Mouse (Mus musculus) adrenal gland, adult 8-10 months (tissue): Measurements from ENCODE around the gene BC035044. TPM values are rescaled to one million over a fixed set of nuclear protein-coding genes. Genes with fewer than 3 reads are reported as not detected.
"Not testable (repeated sequence)": the region's sequence is repeated elsewhere in the genome, so short reads cannot be mapped to it uniquely, and the experiment has no call there.

ENCODE experiments used
- DNase-seq: peaks from one replicate; pipeline ENCODE4 v3.0.0; 2022
- total RNA-seq, 4 experiments: library from RNA; stranded (reverse); gene quantifications; 2 replicates each; pipeline ENCODE4 v1.2.4; 2022

Gene BC035044
- 1 to 10 TPM in 1 of 4 experiments, under 1 TPM in 2, not detected in 1; 0.35 to 1.0 (median 0.59) TPM for total RNA-seq

DNA sequence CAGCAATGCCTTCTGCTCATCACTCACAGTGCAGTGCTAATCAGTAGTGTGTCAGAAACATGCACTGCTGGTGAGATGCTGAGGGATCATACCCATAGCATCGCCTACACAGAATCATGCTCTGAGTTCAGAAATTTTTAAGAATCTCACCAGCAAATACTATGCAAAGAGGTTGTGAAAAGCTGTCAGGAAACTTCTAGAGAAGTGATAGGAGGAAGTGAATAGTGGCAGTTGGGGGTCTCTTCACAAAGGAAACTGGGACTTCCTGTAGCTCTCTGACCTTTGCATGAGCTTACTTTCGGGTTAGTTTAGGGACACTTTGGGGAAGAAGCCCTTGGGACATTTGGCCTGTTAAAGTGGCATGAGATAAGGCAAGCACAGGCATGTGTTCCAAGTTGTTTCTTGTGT is at the start of gene BC035044:
Gene BC035044, minus strand, starts transcription at position 179 of the 408 bp plus-strand sequence.
- no peak for DNase-seq

GRCm38 (mm10) chr6:128935889-128936665 is 45.2 kb upstream of the BC035044 start:
- not testable (repeated sequence) for DNase-seq

DNA sequence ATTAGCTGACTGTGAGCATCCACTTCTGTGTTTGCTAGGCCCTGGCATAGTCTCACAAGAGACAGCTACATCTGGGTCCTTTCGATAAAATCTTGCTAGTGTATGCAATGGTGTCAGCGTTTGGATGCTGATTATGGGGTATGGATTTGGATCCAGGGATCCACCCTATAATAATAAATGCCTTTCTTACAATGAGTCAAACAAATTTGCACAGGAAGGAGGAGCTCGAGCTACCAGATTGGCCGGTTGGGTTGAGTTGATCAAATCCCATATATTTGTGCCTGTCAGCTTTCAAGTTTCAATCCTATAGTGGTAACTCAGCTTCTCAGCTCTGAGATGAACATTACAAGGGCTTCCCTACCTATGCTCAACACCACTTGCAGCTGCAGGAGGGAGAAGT is 43.2 kb upstream of the BC035044 start, which contains the start of gene Clec2g:
Gene Clec2g, plus strand, starts transcription at position 301 of the 400 bp plus-strand sequence.
- DNase-seq = not testable (repeated sequence)

DNA sequence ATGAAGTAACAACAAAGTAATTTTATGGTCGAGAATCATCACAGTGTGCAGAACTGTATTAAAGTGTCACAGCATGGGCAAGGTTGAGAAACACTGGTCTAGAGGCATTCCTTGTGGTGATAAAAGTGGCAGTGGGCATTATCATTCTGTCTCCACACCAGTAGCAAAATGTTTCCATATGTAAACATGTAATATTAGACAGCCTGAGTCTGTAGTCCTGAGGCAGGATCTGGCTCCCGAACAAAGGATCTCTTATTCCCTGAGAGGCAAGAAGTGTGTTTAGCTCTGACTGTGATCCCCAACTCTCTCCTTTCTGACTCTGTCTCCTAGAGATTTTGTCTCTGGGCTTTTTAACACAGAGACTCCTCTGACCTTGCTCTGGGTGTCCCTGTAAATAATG is 42.1 kb upstream of the BC035044 start:
- no peak for DNase-seq

GRCm38 (mm10) chr6:128917322-128917721 is 26.4 kb upstream of the BC035044 start:
- no peak for DNase-seq

GRCm38 (mm10) chr6:128913598-128914254 is 22.8 kb upstream of the BC035044 start:
- no peak for DNase-seq

DNA sequence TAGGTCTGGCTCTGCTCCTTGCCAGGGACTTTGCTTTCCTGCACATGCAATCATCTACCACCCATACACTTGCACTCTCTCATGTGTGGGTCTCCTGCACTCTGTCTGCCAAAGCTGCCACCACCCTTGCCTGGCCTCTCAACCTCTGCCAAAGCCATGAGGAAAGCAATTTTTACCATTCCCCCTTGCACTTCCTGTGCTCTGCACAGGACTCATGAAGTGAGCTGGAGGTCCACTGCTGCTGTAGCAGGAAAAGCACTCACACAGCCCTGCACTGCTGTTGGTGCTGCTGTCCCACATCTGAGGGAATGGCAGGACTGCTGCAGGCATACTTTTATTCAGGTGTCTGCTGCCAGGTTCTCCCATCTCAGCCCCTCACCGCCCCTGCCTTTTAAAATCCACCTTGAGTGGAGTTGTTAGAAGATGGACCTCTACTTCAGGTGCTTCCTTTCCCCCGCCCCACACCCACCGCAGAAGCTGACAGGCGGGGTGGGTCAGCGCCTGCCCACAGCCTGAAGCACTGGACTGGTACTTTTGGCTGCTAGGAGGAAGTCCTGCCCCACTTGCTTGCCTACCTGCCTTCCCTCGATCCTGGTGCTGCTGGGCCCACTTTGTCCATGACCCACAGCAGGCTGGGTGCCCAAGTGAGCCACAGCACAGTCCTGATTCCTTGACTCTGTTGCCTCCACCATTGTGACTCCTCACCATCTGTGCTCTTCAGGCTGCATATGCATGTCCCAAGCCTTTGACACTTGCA is 10.0 kb upstream of the BC035044 start:
- DNase-seq = not testable (repeated sequence)

DNA sequence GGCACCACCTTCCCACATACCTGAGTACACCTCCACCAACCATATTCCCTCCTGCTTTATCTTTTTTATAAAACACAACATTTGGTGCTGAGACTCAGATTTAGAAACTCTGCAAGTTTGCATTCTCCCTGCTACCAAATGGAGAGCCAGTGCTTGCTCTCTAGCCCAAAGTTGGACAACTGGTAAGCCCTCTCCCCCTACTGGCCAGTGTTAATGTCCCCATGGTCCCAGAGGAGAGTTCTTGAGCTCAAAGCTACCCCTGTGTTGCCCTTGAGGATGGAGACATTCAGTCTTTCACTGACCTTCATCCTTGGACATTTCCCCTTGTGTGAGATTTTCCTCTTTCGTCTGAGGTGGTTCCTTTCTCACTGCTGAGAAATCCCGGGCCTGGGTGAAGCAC is 9.1 kb upstream of the BC035044 start:
- DNase-seq = no peak

DNA sequence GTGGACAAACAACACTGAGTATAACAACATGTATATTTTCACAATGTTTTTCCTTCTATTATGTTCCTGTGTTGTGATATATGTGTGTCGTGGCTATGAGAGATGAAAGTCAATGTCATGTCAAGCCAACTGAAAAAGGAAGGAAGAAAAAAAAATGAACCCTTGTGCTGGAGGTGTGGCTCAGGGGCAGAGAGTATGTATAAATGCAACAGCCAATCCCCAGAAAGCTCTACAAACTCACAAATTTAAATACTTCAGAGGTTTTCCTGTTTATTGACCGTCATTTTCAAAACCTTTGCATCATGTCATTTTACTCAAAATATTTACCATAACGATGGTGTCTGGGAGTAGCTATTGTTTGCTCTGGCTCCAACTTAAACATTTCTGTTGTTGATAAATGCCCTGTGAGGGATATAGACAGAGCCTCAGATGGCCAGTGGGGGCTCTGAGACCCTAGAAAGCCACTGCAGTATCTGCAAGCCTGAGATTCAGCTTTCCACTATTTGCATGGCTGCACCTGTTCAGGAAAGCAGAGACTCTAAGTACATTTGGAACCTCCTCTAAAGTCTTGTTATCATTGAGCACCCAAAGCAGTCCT is 4.6 kb upstream of the BC035044 start:
- DNase-seq = no peak

DNA sequence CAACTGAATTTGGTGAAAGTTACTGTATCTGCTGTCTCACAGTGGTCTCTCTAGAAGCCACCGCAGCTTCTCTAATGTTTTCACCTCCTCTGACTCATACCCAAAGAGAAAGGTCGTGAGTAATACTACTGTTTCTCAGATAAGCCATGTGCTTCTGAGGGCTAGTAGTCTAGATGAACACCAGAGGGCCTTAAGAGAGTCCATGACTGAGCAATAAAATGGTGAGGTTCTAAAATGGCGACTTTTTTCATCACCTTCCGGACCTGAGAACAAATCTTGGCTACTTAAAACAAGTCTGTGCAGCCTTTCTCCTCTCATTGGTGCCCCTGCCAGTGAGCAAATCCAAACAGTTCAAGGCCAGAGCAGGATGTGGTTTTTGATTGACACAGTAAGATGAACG is 2.1 kb downstream of the BC035044 start:
- DNase-seq = no peak

DNA sequence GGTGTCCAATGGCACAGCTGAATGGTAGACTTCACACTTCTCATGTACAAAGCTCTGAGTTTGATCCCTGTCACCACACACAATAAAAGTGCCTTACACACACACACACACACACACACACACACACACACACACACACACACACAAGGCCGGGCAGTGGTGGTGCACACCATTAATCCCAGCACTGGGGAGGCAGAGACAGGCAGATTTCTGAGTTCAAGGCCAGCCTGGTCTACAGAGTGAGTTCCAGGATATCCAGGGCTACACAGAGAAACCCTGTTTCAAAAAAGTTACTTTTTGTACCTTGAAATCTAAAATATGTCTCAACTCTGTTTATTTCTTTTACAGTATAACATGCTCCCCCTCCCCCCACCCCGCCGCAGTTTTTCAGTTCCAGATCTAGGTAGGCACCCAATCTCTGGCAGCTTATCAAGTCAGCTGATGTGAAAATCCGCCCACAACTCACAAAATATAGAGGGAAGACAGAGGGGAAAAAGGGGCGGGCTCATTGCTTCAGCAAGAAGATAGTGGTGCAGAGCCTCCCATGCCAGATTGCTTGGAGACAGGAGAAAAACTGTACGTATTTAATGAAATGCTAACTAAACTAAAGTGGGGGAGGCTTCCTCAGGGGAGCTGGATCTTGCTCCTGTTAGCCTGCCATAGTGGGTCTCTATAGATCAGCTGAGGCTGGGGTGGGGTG is 3.7 kb downstream of the BC035044 start, which contains the start of gene Clec2i:
Gene Clec2i, plus strand, starts transcription at position 498 of the 700 bp plus-strand sequence.
- DNase-seq = not testable (repeated sequence)

GRCm38 (mm10) chr6:128871910-128872610 is 18.9 kb downstream of the BC035044 start:
- DNase-seq = no peak

GRCm38 (mm10) chr6:128868861-128869260 is 22.1 kb downstream of the BC035044 start:
- DNase-seq = no peak

GRCm38 (mm10) chr6:128857976-128858375 is 33.0 kb downstream of the BC035044 start:
- no peak for DNase-seq

DNA sequence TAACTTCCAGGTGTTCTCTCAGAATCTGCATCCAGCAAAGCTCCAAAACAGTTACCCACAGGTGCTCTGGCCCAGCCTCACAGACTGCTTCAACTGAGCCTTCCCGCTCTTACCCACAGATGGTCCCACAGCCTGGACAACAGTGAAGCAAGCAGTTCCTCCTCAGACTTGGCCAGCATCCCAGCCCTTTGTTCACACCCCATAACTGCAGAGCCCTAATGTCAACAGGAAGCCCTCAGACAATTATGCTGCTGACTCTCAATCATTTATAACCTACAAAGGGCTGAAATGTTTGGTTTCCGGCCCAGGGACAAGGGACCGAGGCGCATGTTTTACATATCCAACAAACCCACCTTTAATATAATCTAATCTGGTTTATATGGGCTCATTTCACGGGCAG is 34.7 kb downstream of the BC035044 start:
- DNase-seq = peak; percentile 67

DNA sequence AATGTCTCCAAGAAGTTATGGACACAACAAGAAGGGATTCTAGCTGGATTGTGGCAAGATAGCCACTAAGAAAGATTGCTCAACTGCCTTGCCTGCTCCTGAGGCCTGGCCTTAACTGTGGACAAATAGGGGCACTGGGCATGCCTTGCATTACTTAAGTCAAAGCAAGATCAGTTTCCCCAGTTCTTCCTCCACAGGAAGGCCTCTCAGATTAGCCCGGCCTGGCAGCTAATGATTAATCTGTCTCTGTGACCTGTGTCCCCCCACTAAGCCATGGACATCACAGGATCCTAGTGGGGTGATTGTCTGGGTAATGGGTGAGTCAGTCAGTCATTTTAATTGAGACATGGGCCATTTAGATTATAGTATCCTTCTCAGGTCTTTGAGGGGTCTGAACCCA is 35.4 kb downstream of the BC035044 start:
- DNase-seq = no peak

DNA sequence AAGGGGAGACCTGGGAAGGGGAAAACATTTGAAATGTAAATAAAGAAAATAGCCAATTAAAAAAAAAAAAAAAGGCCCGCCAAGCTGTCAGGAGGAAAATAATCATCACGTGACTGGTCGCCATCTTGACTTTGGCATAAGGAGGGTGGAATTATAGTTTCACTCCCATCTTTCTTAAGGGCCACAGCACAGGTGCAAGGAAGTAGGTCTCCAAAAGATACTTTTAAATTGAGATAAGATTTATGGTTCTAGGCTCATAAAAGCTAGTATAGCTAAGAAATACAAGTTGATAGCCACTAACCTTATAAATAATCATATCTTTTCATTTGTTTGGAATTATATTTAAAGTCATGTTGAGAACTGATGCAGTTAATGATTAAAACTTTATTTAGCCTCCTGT is 36.0 kb downstream of the BC035044 start:
- DNase-seq = no peak

- no peak for DNase-seq
These were observed 36.7 kb downstream of the BC035044 start for GRCm38 (mm10) chr6:128854024-128854820.

GRCm38 (mm10) chr6:128852766-128853165 is 38.2 kb downstream of the BC035044 start:
- DNase-seq = no peak

GRCm38 (mm10) chr6:128851151-128851550 is 39.8 kb downstream of the BC035044 start:
- DNase-seq = no peak
